Mouse (Mus musculus): ENCODE results near the gene Usp19.

DNA sequence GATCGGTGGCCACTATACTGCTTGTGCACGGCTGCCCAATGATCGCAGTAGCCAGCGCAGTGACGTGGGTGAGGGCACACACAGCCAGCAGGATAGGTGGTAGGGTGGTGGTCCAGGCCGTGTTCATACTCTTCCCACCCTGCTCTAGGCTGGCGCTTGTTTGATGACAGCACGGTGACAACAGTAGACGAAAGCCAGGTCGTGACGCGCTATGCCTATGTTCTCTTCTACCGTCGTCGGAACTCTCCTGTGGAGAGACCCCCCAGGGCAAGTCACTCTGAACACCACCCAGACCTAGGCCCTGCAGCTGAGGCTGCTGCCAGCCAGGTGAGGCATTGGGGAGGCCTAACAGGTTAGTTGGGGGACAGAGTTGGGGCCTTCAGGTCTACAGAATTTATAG, 9.5 kb downstream of the Usp19 start:
- no peak for TF ChIP-seq CTCF (IDR thresholded peaks at IDR 0.05; ENCODE audit: insufficient read depth, low read length)
- no peak for TF ChIP-seq POLR2A (IDR thresholded peaks at IDR 0.05; ENCODE audit: borderline replicate concordance, extremely low read depth, low read depth, low read length)

Data from lung, adult 2 months (tissue).